Mouse (Mus musculus) ES-E14 (cell line): ENCODE measurements around the gene Slc41a3.

Experiments used
- CHD2 ChIP-seq: IDR thresholded peaks from 2 replicates; pipeline ENCODE4 v1.6.1; 2014; ENCODE audit warnings: mild to moderate bottlenecking, low read depth, low read length, inconsistent platforms
- ZC3H11A ChIP-seq: IDR thresholded peaks from 2 replicates; pipeline ENCODE4 v1.6.1; 2012; ENCODE audit warnings: low read depth, mild to moderate bottlenecking, inconsistent platforms, low read length, borderline replicate concordance
- ZNF384 ChIP-seq: IDR thresholded peaks from 2 replicates; pipeline ENCODE4 v1.6.1; 2012; ENCODE audit warnings: low read depth, low read length, inconsistent platforms

DNA sequence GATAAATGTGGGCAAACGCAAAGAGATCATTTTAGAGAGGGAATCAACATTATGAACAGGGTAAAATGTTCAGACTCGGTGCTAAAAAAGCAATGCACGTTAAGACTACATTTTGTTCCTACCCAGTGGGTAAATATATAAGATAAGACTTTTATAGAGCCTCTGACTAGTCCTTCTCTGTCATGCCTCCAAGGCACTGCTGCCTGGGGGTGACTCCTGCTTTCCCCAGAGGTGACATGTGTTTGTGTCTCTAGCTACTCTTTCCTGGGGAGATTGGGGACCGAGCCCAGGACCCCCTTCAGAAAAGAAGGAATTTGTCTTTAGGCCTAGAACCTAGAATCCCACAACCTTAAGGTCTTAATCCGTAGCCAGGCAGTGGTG, 18.9 kb downstream of the Slc41a3 start:
- no peak for TF ChIP-seq ZC3H11A
- TF ChIP-seq ZNF384, result no peak
- no peak for TF ChIP-seq CHD2
